Comparison of ENCODE assay signal across 16 mouse cellular contexts in genomic region chr7:48877786-48878390, GRCm38 (mm10). TPM values are rescaled to one million over a fixed set of nuclear protein-coding genes. Genes with fewer than 3 reads are reported as not detected.
A peak's percentile ranks its signal among the peaks of the same experiment; 100 is the strongest.
DNase-seq lines count a peak whose midpoint lies in the region; ATAC-seq and TF ChIP-seq lines count a peak whose summit lies in the region.
"Had no signal": no experiment of that assay in that cellular context is flagged by ENCODE, and none has a peak within 500 bp of the region (broad histone marks: within the 10 kb centered on the region; RNA-seq: fewer than 3 reads in every experiment).

No protein-coding gene starts in this region.

- H3K4me3 ChIP-seq in kidney, embryonic 14.5 days (ENCODE audit: low read length) = no peak overlapping the region
- no peak overlapping the region for H3K4me3 ChIP-seq in bone marrow, adult 2 months (replicated peaks; ENCODE audit: control insufficient read depth, low read depth, low read length)
- H3K4me3 ChIP-seq in intestine, postnatal 0 days (ENCODE audit: low read depth, low read length) = 0 out of 2 replicates have a peak overlapping the region, but pooled peaks have one; percentile 9
- peak overlapping the region; percentile 46 for H3K4me3 ChIP-seq in small intestine, adult 2 months (ENCODE audit: low read depth, low read length)

- peaks cover 4% of the 10 kb centered on the region; the same call in 1 of the 2 replicates for H3K27me3 ChIP-seq in kidney, embryonic 14.5 days (ENCODE audit: control insufficient read depth, insufficient read depth, low read length)
- H3K27me3 ChIP-seq in intestine, postnatal 0 days (replicated peaks; ENCODE audit: control insufficient read depth, insufficient read depth, low read length) = no peaks in the 10 kb centered on the region
- H3K27me3 ChIP-seq in small intestine, adult 2 months (ENCODE audit: control insufficient read depth, insufficient read depth, low read length) = 0 out of 2 replicates have a peak, but pooled peaks cover 2% of the 10 kb centered on the region

- no peak for ATAC-seq in kidney, embryonic 14.5 days (ENCODE audit: low FRiP score, low TSS enrichment)
- no peak for ATAC-seq in intestine, postnatal 0 days
- ATAC-seq: forebrain, embryonic 16.5 days; hindbrain, embryonic 16.5 days had no signal

- TF ChIP-seq POLR2A in bone marrow, adult 2 months (IDR thresholded peaks at IDR 0.05; ENCODE audit: borderline replicate concordance, control insufficient read depth, low read depth, low read length) = no peak
- TF ChIP-seq POLR2A in small intestine, adult 2 months (IDR thresholded peaks at IDR 0.05; ENCODE audit: low read depth, low read length) = no peak

- H3K4me2 ChIP-seq in kidney, embryonic 14.5 days (replicated peaks; ENCODE audit: low read depth, low read length) = peak overlapping the region; percentile 15; the same call in 1 of the 2 replicates
- peak overlapping the region; percentile 94 for H3K4me2 ChIP-seq in intestine, postnatal 0 days (replicated peaks; ENCODE audit: low read depth)

- H3K4me1 ChIP-seq in kidney, embryonic 14.5 days (ENCODE audit: control insufficient read depth, insufficient read depth, low read length) = peaks cover 20% of the 10 kb centered on the region
- no peaks in the 10 kb centered on the region; the same call in 1 of the 2 replicates for H3K4me1 ChIP-seq in bone marrow, adult 2 months (ENCODE audit: control insufficient read depth, insufficient read depth, low read length)
- peaks cover 11% of the 10 kb centered on the region for H3K4me1 ChIP-seq in intestine, postnatal 0 days (replicated peaks; ENCODE audit: control insufficient read depth, insufficient read depth, low read length)
- H3K4me1 ChIP-seq in small intestine, adult 2 months (ENCODE audit: control insufficient read depth, insufficient read depth, insufficient read length, low read length) = peaks cover 16% of the 10 kb centered on the region; the same call in 1 of the 2 replicates

- WGBS in kidney, embryonic 14.5 days = 37% methylated on average over 15 of the region's 15 CpGs
- WGBS in bone marrow, adult 2 months = 85% methylated on average over 15 of the region's 15 CpGs
- 25% methylated on average over 15 of the region's 15 CpGs for WGBS in intestine, postnatal 0 days
- 26% methylated on average over 15 of the region's 15 CpGs for WGBS in small intestine, adult 2 months

- no peak for DNase-seq in kidney, adult 18-20 months
- no peak for DNase-seq in cerebellum, adult 9-10 months
- no peak for DNase-seq in right cerebral cortex, postnatal 36 days (ENCODE audit: low spot score in 2 of 2)
- DNase-seq: adrenal gland, adult 2 months; cerebellum, adult 2 months; gastrocnemius, postnatal 10 days; heart, postnatal 14 days; lung, postnatal 10 days; spleen, adult 18-20 months had no signal

- no peak for TF ChIP-seq CTCF in bone marrow, adult 2 months (IDR thresholded peaks at IDR 0.05; ENCODE audit: control insufficient read depth, insufficient read depth, low read length)
- TF ChIP-seq CTCF in intestine, postnatal 0 days (IDR thresholded peaks at IDR 0.05; ENCODE audit: low read depth) = no peak
- no peak for TF ChIP-seq CTCF in small intestine, adult 2 months (IDR thresholded peaks at IDR 0.05; ENCODE audit: extremely low read depth, insufficient read length, insufficient replicate concordance, low read depth, low read length)

- peak overlapping the region; percentile 11; the same call in 1 of the 2 replicates for H3K27ac ChIP-seq in kidney, embryonic 14.5 days (ENCODE audit: low read depth, low read length)
- H3K27ac ChIP-seq in bone marrow, adult 2 months (ENCODE audit: control insufficient read depth, insufficient read depth, low read depth, low read length, poor library complexity) = peak overlapping the region; percentile 14; the same call in 1 of the 2 replicates
- peak overlapping the region; percentile 47 for H3K27ac ChIP-seq in intestine, postnatal 0 days (ENCODE audit: low read depth, low read length)
- H3K27ac ChIP-seq in small intestine, adult 2 months (ENCODE audit: insufficient read depth, low read depth, low read length) = peak overlapping the region; percentile 59

- no peaks in the 10 kb centered on the region for H3K9me3 ChIP-seq in kidney, embryonic 14.5 days (ENCODE audit: control insufficient read depth, low read length)
- no peaks in the 10 kb centered on the region for H3K9me3 ChIP-seq in intestine, postnatal 0 days (ENCODE audit: control insufficient read depth)

- peaks cover 41% of the 10 kb centered on the region for H3K36me3 ChIP-seq in kidney, embryonic 14.5 days (ENCODE audit: control insufficient read depth, insufficient read depth, low read length)
- peaks cover 31% of the 10 kb centered on the region for H3K36me3 ChIP-seq in intestine, postnatal 0 days (ENCODE audit: control insufficient read depth, insufficient read depth)
- H3K36me3 ChIP-seq in small intestine, adult 2 months (ENCODE audit: control insufficient read depth, insufficient read depth, low read length) = peaks cover 8% of the 10 kb centered on the region; the same call in 1 of the 2 replicates

- no peak overlapping the region for H3K9ac ChIP-seq in kidney, embryonic 14.5 days (ENCODE audit: low read depth, low read length)
- H3K9ac ChIP-seq in intestine, postnatal 0 days (ENCODE audit: low read depth, low read length) = no peak overlapping the region

RNA-seq across cellular contexts. Expression of gene E2f8, which starts 3.5 kb away (rescaled TPM):
- 16.2 and 25.4 TPM in 2 replicates for polyA plus RNA-seq in kidney, embryonic 14.5 days (2014; fragmentation: Nextera tagmentation; extraction: Ambion mirVana)
- polyA plus RNA-seq in bone marrow, adult 2 months (2011; ENCODE audit: insufficient read depth, insufficient read length, low replicate concordance, missing spikeins) = 36.3 and 38.6 TPM in 2 replicates
- 15.7 and 18.1 TPM in 2 replicates for polyA plus RNA-seq in intestine, postnatal 0 days (2015; fragmentation: Nextera tagmentation; extraction: Ambion mirVana)
- polyA plus RNA-seq in small intestine, adult 2 months (2012; rRNA removed) = 2.4 and 4.8 TPM in 2 replicates

RNA-seq across cellular contexts. Expression of gene Csrp3, which starts 30.1 kb away (rescaled TPM):
- polyA plus RNA-seq in kidney, embryonic 14.5 days (2014; fragmentation: Nextera tagmentation; extraction: Ambion mirVana) = 0.26 TPM in 1 of 2 replicates, not detected in the other
- 3.0 and 5.3 TPM in 2 replicates for polyA plus RNA-seq in bone marrow, adult 2 months (2011; ENCODE audit: insufficient read depth, insufficient read length, low replicate concordance, missing spikeins)
- polyA plus RNA-seq in intestine, postnatal 0 days (2015; fragmentation: Nextera tagmentation; extraction: Ambion mirVana) = 5.0 and 5.8 TPM in 2 replicates
- polyA plus RNA-seq in small intestine, adult 2 months (2012; rRNA removed) = not detected in 2 replicates
- polyA plus RNA-seq: adrenal gland, adult 2 months; cerebellum, adult 2 months; forebrain, embryonic 16.5 days; testis, adult 2 months had no signal

RNA-seq across cellular contexts. Expression of gene Nav2, which starts 30.6 kb away (rescaled TPM):
- 39.8 and 49.2 TPM in 2 replicates for polyA plus RNA-seq in kidney, embryonic 14.5 days (2014; fragmentation: Nextera tagmentation; extraction: Ambion mirVana)
- polyA plus RNA-seq in bone marrow, adult 2 months (2011; ENCODE audit: insufficient read depth, insufficient read length, low replicate concordance, missing spikeins) = 6.9 and 8.5 TPM in 2 replicates
- 5.8 and 8.4 TPM in 2 replicates for polyA plus RNA-seq in intestine, postnatal 0 days (2015; fragmentation: Nextera tagmentation; extraction: Ambion mirVana)
- 6.4 and 8.5 TPM in 2 replicates for polyA plus RNA-seq in small intestine, adult 2 months (2012; rRNA removed)

Comparison
In these comparisons a context has a peak if more than half of its experiments do, and no peak if none do; other contexts are left out.
1. H3K4me3 ChIP-seq: peak in intestine, postnatal 0 days (single experiment) and small intestine, adult 2 months (single experiment); none in kidney, embryonic 14.5 days (single experiment) and bone marrow, adult 2 months (single experiment).
2. Peak in every context shown above with its lines, with median percentiles within 50 percentile points of each other: H3K27ac ChIP-seq.